Mouse (Mus musculus): ENCODE results near the gene Mylk4. TPM values are rescaled to one million over a fixed set of nuclear protein-coding genes. Genes with fewer than 3 reads are reported as not detected.

Mylk4 gene
- polyA plus RNA-seq, 1 experiment from 2014 or later, result not detected

- DNase-seq (no peak), ATAC-seq (ENCODE audit: insufficient read depth) (no peak)
- Histone ChIP-seq H3K9me3 (ENCODE audit: low read depth, low read length) (no peaks in the 10 kb centered on the region), H3K4me3 (ENCODE audit: low read depth, low read length) (no peak overlapping the region), H3K4me2 (no peak overlapping the region), H3K9ac (no peak overlapping the region), H3K27ac (ENCODE audit: low read depth) (no peak overlapping the region), H3K36me3 (ENCODE audit: insufficient read depth) (no peaks in the 10 kb centered on the region), H3K27me3 (ENCODE audit: insufficient read depth, low read length) (no peaks in the 10 kb centered on the region), H3K4me1 (ENCODE audit: insufficient read depth) (no peaks in the 10 kb centered on the region)
- TF ChIP-seq CTCF (IDR thresholded peaks at IDR 0.05; ENCODE audit: low read depth), result no peak
- 43% methylated on average over 3 of the region's 3 CpGs for WGBS
Measured at GRCm38 (mm10) chr13:32719284-32719683, 64.5 kb downstream of the Mylk4 start.

DNA sequence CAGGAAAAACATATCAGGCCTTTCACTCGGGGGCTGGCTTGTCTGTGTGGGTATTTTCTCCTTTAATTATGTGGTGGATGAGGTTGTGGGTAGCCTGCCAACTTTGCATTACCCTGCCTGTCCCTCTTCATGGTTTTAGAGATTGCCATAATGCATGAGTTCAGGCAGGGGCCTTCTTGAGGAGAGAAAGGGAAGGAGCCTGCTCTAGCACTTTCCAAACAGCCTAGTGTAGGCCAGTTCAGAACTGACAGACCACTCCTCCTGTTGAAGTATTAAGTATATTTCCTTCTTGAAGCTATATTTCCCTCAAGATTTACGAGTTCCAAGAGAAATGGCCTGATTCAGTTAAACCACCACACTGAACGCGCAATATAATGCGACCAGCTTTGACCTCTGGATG is 66.0 kb downstream of the Mylk4 start:
- Histone ChIP-seq H3K4me3 (ENCODE audit: low read depth, low read length) (no peak overlapping the region), H3K36me3 (ENCODE audit: insufficient read depth) (no peaks in the 10 kb centered on the region), H3K27ac (ENCODE audit: low read depth) (no peak overlapping the region), H3K9me3 (ENCODE audit: low read depth, low read length) (no peaks in the 10 kb centered on the region), H3K4me1 (ENCODE audit: insufficient read depth) (no peaks in the 10 kb centered on the region), H3K9ac (no peak overlapping the region), H3K27me3 (ENCODE audit: insufficient read depth, low read length) (no peaks in the 10 kb centered on the region), H3K4me2 (no peak overlapping the region)
- TF ChIP-seq CTCF (IDR thresholded peaks at IDR 0.05; ENCODE audit: low read depth), result no peak
- WGBS, result 69% methylated on average over 5 of the region's 5 CpGs
- no peak for ATAC-seq (ENCODE audit: insufficient read depth)
- no peak for DNase-seq

DNA sequence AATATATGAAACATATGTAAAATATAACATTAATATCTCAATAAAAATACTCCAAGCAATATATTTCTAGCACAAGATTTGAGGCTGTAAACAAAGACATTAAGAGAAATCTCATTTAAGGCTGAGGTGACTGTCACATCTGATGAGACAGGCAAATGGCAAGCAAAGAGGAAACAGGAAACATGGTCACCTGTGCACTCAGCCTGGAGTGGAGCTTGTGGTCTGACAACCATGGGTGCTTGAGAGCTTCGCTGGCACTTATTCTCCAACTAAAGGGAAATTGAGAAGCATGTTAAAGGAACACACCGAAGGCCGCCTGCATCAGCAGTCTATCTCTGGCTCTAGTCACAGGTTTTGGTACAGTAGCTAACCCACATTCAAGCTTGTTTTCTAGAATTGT is 71.2 kb downstream of the Mylk4 start:
- Histone ChIP-seq H3K9ac (no peak overlapping the region), H3K4me1 (ENCODE audit: insufficient read depth) (no peaks in the 10 kb centered on the region), H3K4me3 (ENCODE audit: low read depth, low read length) (no peak overlapping the region), H3K27me3 (ENCODE audit: insufficient read depth, low read length) (no peaks in the 10 kb centered on the region), H3K36me3 (ENCODE audit: insufficient read depth) (no peaks in the 10 kb centered on the region), H3K4me2 (no peak overlapping the region), H3K9me3 (ENCODE audit: low read depth, low read length) (no peaks in the 10 kb centered on the region), H3K27ac (ENCODE audit: low read depth) (no peak overlapping the region)
- DNase-seq (no peak), ATAC-seq (ENCODE audit: insufficient read depth) (no peak)
- WGBS, result 85% methylated on average over 3 of the region's 3 CpGs
- no peak for TF ChIP-seq CTCF (IDR thresholded peaks at IDR 0.05; ENCODE audit: low read depth)

DNA sequence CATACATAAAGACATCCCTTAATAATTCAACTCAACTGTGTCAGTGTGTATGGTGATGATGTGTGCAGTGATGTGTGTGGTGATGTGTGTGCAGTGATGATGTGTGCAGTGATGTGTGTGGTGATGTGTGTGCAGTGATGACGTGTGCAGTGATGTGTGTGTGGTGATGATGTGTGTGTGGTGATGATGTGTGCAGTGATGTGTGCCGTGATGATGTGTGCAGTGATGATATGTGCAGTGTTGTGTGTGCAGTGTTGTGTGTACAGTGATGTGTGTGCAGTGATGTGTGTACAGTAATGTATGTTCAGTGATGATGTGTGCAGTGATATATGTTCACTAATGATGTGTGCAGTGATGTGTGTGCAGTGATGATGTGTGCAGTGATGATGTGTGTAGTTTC is 75.9 kb downstream of the Mylk4 start:
- no peaks in the 10 kb centered on the region for H3K27me3 ChIP-seq (ENCODE audit: insufficient read depth, low read length)
- H3K4me3 ChIP-seq (ENCODE audit: low read depth, low read length), result no peak overlapping the region
- H3K9ac ChIP-seq, result no peak overlapping the region
- no peaks in the 10 kb centered on the region for H3K36me3 ChIP-seq (ENCODE audit: insufficient read depth)
- WGBS, result 46% methylated on average over 2 of the region's 2 CpGs
- no peak for TF ChIP-seq CTCF (IDR thresholded peaks at IDR 0.05; ENCODE audit: low read depth)
- no peak overlapping the region for H3K27ac ChIP-seq (ENCODE audit: low read depth)
- no peak overlapping the region for H3K4me2 ChIP-seq
- no peaks in the 10 kb centered on the region for H3K9me3 ChIP-seq (ENCODE audit: low read depth, low read length)
- H3K4me1 ChIP-seq (ENCODE audit: insufficient read depth), result 0 out of 2 replicates have a peak, but pooled peaks cover 8% of the 10 kb centered on the region
- DNase-seq (peak; percentile 47), ATAC-seq (ENCODE audit: insufficient read depth) (peak; percentile 85)

- no peaks in the 10 kb centered on the region for H3K36me3 ChIP-seq (ENCODE audit: insufficient read depth)
- no peak overlapping the region for H3K4me2 ChIP-seq
- 0 out of 2 replicates have a peak, but pooled peaks cover 8% of the 10 kb centered on the region for H3K4me1 ChIP-seq (ENCODE audit: insufficient read depth)
- peak overlapping the region; percentile 27; the same call in 1 of the 2 replicates for H3K27ac ChIP-seq (ENCODE audit: low read depth)
- 48% methylated on average over 10 of the region's 10 CpGs for WGBS
- peak; percentile 63 for ATAC-seq (ENCODE audit: insufficient read depth)
- no peak overlapping the region for H3K9ac ChIP-seq
- peak; percentile 50 for DNase-seq
- H3K9me3 ChIP-seq (ENCODE audit: low read depth, low read length), result no peaks in the 10 kb centered on the region
- no peaks in the 10 kb centered on the region for H3K27me3 ChIP-seq (ENCODE audit: insufficient read depth, low read length)
- H3K4me3 ChIP-seq (ENCODE audit: low read depth, low read length), result no peak overlapping the region
- TF ChIP-seq CTCF (IDR thresholded peaks at IDR 0.05; ENCODE audit: low read depth), result no peak
Measured at GRCm38 (mm10) chr13:32706651-32707288, 77.0 kb downstream of the Mylk4 start.

DNA sequence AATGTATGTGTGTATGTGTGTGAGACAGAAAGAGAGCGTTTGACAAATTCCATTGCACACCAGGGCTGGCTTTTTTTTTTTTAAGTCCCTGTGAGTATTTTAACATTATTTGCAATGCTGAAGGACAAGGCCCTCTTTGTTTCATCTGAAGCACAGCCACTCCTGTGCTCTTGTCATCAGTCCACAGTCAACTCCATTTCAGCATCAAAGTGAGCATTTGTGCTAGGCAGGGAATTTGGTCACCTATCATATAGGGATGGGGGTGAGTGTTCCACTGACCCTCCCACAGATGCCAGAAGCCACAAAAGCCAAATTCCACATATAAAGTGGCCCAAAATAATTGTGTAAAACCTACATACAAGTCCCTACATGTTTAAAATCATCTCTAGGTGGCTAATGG is 78.4 kb downstream of the Mylk4 start:
- Histone ChIP-seq H3K4me2 (no peak overlapping the region), H3K9me3 (ENCODE audit: low read depth, low read length) (no peaks in the 10 kb centered on the region), H3K9ac (no peak overlapping the region), H3K27ac (ENCODE audit: low read depth) (peak overlapping the region; percentile 81; the same call in 1 of the 2 replicates), H3K36me3 (ENCODE audit: insufficient read depth) (no peaks in the 10 kb centered on the region), H3K4me3 (ENCODE audit: low read depth, low read length) (no peak overlapping the region), H3K4me1 (ENCODE audit: insufficient read depth) (0 out of 2 replicates have a peak, but pooled peaks cover 8% of the 10 kb centered on the region), H3K27me3 (ENCODE audit: insufficient read depth, low read length) (no peaks in the 10 kb centered on the region)
- ATAC-seq (ENCODE audit: insufficient read depth) (no peak; the same call in 1 of the 2 replicates), DNase-seq (peak; percentile 19)
- 21% methylated on average over 1 of the region's 1 CpGs for WGBS
- no peak for TF ChIP-seq CTCF (IDR thresholded peaks at IDR 0.05; ENCODE audit: low read depth)

DNA sequence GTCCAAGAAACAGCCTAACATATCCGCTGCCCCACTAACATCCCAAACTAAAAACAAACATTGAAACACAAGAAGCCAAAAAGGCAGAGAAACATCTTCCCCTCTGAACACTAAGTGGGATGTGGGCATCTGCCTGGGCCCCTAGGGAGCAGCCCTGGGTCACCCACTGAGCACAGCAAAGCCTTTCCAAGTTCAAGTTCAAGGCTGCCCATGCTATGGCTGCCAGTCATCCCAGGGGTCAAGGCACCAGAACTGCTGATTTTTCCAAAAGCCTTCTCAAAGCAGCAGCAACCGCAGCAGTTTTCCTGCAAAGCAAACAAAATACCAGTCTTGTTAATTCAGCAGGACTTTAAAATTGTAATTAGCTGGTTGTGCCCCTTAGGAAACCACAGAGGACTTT is 78.8 kb downstream of the Mylk4 start:
- Histone ChIP-seq H3K9me3 (ENCODE audit: low read depth, low read length) (no peaks in the 10 kb centered on the region), H3K36me3 (ENCODE audit: insufficient read depth) (no peaks in the 10 kb centered on the region), H3K9ac (no peak overlapping the region), H3K4me2 (no peak overlapping the region), H3K4me1 (ENCODE audit: insufficient read depth) (0 out of 2 replicates have a peak, but pooled peaks cover 8% of the 10 kb centered on the region), H3K27ac (ENCODE audit: low read depth) (peak overlapping the region; percentile 81), H3K27me3 (ENCODE audit: insufficient read depth, low read length) (no peaks in the 10 kb centered on the region), H3K4me3 (ENCODE audit: low read depth, low read length) (no peak overlapping the region)
- DNase-seq (no peak), ATAC-seq (ENCODE audit: insufficient read depth) (no peak)
- WGBS, result 47% methylated on average over 2 of the region's 2 CpGs
- no peak for TF ChIP-seq CTCF (IDR thresholded peaks at IDR 0.05; ENCODE audit: low read depth)

Measured in lung, embryonic 14.5 days (tissue).